Mouse (Mus musculus) layer of hippocampus, adult 8-10 months (tissue): Measurements from ENCODE around the gene Rnf10. TPM values are rescaled to one million over a fixed set of nuclear protein-coding genes. Genes with fewer than 3 reads are reported as not detected.
"Not testable (repeated sequence)": the region's sequence is repeated elsewhere in the genome, so short reads cannot be mapped to it uniquely, and the experiment has no call there.

Experiments used
- DNase-seq, 2 experiments: peaks; one replicate each; pipeline ENCODE4 v3.0.0; 2022; ENCODE audit warnings: low spot score in 2 of 2
- total RNA-seq, 4 experiments: library from RNA; stranded (reverse); gene quantifications; 2 replicates each; pipeline ENCODE4 v1.2.4; 2022

The Rnf10 gene
- 100 to 1,000 TPM; 226 to 251 (median 245) TPM for total RNA-seq

- DNase-seq = peak; percentile 96 to 98
Measured at GRCm38 (mm10) chr5:115272812-115273548, at the start of gene Rnf10. Gene Rnf10, minus strand, starts transcription at chr5:115272898.

DNA sequence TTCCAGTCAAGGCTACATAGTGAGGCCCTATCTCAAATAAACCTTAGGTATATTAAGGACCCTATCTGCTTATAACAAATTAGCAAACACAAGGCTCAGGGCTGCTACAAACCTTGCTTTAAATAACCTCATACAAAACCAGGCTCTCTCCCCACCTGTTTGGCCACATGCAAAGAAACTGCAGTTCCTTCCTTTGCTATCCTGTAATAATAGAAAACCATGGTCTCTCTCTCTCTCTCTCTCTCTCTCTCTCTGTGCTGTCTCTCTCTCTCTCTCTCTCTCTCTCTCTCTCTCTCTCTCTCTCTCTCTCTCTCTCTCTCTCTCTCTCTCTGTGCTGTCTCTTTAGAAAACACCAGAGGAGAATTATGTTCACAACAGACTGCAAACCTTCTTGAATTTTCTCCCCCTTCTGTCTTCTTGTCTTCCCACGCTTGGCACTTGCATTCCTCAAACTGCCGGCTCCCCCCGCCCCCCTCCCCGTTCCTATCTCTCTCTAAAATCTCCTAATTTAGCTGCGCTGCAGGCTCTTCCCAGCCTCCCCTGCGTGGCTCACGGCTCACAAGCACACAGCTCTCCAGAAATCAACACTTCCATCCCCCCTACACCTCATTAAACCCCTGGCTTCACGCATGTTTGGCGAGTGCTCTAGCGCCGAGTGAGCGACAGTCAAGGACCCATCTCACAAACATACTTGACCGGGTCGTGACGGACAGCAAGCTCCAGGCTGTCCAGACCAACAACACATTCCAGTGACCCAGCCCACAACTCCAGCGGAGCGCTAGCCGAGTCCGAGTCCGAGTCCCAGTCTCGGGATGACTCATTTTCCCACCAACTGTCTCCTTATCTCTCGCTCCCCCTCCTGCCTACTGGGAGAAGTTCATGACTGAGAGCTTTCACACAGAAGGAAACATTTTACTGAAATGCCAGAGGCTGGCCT lies 46.6 kb upstream of the Rnf10 start:
- peak; percentile 79 to 80 for DNase-seq

GRCm38 (mm10) chr5:115317645-115318328 lies 45.1 kb upstream of the Rnf10 start:
- no peak for DNase-seq

GRCm38 (mm10) chr5:115316968-115317644 lies 44.4 kb upstream of the Rnf10 start:
- DNase-seq = no peak

DNA sequence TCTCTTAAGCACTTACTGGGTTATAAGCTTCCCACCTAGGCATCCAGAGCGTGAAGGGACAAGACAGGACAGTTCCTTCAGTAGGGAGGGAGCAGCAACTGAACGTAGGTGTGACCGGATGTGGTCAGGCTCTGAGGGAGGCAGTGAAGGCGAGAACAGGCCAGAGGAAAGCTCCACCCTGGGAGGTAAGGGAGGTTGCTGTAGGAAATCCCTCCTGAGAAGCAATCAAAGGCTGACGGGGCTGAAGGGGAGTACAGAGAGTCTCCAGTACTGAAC lies 40.9 kb upstream of the Rnf10 start:
- DNase-seq = no peak

- DNase-seq = no peak
Measured at GRCm38 (mm10) chr5:115312816-115313667, 40.3 kb upstream of the Rnf10 start.

DNA sequence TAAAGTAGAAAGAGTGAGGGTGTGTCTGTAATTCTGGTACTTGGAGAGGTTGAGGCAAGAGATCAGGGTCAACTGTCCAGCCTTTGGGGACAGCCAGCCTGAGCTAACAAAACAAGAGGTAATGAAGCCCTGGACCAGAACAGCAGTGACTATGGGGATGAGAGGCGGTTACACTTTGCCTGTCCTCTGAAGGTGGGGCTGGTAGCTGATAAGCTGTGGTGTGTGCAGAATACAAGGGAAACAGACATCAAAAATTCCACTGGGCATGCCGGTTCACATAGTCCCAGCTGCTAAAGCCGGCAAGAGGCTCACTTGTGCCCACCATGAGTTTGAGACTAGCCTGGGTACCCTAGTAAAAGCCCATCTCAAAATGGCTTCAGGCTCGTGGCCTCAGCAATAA lies 39.7 kb upstream of the Rnf10 start:
- DNase-seq = no peak

DNA sequence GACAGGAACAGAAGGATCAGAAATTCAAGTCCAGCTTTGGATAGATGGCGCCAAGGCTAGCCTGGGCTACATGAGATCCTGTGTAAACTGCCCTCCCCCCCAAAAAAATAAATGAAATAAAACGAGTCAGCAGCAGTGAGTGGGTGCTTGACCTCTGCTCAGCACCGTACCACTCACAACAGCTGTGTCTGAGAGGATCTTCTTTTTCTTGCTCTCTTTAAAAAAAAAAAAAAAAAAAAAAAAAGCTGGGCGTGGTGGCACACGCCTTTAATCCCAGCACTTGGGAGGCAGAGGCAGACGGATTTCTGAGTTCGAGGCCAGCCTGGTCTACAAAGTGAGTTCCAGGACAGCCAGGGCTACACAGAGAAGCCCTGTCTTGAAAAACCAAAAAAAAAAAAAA lies 29.5 kb upstream of the Rnf10 start:
- DNase-seq = not testable (repeated sequence)

DNA sequence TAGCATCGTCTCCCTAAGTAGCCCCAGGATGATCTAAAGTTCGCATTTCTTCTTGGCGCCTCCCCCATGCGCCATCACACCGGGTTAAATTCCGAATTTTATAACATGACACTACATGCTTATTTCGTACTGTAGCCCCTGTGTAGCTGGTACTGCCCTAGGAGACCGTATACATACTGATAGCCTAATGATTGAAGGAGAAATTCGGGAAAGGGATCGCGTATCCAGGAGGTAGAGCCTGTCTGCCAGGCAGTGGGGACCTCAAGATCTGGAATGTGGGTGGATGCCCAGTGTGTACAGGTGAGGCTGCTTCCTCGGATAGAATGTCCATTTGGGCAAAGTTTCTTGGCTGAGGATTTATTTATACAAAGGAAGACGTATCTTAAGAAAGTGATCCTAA lies 28.9 kb upstream of the Rnf10 start:
- peak in 1 of 2 experiments; percentile 17 for DNase-seq

DNA sequence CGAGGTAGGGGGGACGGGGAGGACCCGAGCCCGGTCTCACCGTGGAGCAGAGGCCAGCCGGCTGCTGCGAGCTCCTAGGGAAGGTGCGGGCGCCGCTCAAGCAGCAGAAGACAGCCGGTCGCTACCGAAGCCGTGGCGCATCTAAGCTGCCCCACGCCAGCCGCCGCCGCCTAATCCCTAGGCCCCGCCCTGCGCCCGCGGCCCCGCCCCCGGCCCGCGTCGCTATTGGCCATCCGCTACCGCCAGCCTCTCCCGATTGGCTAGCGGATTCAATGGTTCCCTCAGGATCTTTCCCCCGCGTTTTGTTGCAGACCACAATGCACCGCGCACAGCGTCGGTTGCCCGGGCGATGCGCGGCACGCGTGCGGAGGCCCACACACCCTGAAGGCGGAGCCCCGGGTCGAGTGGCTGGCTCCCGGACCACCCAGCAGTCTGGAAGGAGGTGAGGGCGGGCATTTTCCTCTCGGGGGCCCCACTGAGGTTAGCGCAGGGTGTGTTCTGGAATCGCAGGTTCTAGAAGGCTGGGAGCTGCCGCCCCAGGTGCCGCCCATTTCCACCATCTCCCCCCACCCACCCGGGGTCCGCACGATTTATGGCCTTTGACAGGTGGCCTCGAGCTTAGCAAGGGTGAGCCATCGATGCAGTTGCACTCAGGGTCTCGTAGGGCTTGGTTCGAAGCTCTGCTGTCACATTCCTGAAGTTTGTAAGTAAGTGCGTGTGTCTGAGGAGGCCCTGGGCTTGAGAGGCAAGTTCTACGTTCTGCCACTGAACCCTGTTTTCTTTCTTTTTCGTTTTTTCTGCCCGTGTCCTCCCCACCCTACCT lies 28.3 kb upstream of the Rnf10 start, which contains the start of gene Dynll1:
TSS of gene Dynll1 (minus strand) at position 208 of the 823 bp plus-strand sequence.
- peak; percentile 98 to 100 for DNase-seq

- peak; percentile 52 to 54 for DNase-seq
Measured at GRCm38 (mm10) chr5:115300035-115300744, 27.5 kb upstream of the Rnf10 start.

GRCm38 (mm10) chr5:115296347-115296746 lies 23.6 kb upstream of the Rnf10 start:
- DNase-seq = no peak

DNA sequence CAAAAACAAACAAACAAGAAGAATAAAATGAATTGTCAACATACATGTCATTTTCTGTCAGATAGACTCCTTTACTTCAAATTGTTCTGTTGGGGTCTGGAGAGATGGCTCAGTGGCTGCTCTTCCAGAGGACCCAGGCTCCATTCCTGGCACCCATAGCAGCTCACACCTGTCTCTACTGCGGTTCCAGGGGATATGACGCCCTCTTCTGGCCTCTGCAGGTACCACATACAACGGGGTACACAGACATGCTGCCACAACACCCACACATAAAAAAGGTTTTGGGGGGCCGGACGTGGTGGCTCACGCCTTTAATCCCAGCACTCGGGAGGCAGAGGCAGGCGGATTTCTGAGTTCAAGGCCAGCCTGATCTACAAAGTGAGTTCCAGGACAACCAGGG lies 21.5 kb upstream of the Rnf10 start:
- DNase-seq = no peak

GRCm38 (mm10) chr5:115284735-115285134 lies 12.0 kb upstream of the Rnf10 start:
- DNase-seq = no peak

GRCm38 (mm10) chr5:115280050-115280687 lies 7.5 kb upstream of the Rnf10 start:
- DNase-seq = no peak

DNA sequence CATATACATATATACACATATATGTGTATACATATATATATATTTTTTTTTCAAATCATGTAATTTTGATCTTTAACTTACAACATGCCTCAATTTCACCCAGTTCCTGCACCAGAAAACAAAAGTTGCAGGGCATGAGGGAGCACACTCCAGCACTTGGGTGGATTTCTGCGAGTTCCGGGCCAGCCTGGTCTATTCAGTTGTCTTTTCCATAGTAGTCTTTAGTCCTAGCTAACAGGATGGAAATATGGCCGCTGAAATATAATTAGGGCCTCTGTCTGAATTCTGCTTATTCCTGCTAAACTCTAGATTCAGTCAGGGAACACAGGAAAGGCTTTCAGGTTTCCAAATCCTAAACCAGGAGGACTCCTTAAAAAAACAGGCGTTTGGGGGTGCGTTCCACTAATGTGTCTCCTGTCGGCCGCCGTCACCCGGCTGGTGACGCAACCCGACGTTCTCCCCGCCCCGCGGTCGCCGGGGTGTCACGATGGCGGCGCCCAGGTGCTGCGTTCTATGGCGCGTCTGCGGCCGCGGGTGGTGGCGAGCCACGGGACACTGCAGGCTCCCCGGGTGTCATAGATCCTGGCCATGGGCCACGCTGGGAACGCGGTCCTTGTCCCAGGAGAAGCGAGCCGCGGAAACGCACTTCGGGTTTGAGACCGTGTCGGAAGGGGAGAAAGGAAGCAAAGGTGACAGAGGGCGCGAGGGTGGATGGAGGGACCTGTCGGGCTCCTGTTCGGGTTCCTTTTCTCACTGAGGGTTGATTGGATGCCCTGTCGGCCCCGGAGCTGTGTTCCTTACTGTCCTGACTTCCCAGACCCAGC lies 6.7 kb upstream of the Rnf10 start, which contains the start of gene Coq5:
TSS of gene Coq5 (plus strand) at position 441 of the 824 bp plus-strand sequence.
- peak; percentile 70 to 87 for DNase-seq

GRCm38 (mm10) chr5:115278785-115279184 lies 6.1 kb upstream of the Rnf10 start:
- DNase-seq = no peak
